Mouse (Mus musculus) CD4-positive, CD25-positive, alpha-beta regulatory T cell, adult 9 weeks (primary cell): ENCODE results near the gene Pik3r3. TPM values are rescaled to one million over a fixed set of nuclear protein-coding genes. Genes with fewer than 3 reads are reported as not detected.

Experiments
- polyA plus RNA-seq: library from polyadenylated mRNA; unstranded; fragments of 100-300 nt; shearing (Covaris generic); gene quantifications from one replicate; pipeline ENCODE4 v1.2.1, GENCODE M21; 2017

Gene Pik3r3
- polyA plus RNA-seq, result 3.8 TPM

DNA sequence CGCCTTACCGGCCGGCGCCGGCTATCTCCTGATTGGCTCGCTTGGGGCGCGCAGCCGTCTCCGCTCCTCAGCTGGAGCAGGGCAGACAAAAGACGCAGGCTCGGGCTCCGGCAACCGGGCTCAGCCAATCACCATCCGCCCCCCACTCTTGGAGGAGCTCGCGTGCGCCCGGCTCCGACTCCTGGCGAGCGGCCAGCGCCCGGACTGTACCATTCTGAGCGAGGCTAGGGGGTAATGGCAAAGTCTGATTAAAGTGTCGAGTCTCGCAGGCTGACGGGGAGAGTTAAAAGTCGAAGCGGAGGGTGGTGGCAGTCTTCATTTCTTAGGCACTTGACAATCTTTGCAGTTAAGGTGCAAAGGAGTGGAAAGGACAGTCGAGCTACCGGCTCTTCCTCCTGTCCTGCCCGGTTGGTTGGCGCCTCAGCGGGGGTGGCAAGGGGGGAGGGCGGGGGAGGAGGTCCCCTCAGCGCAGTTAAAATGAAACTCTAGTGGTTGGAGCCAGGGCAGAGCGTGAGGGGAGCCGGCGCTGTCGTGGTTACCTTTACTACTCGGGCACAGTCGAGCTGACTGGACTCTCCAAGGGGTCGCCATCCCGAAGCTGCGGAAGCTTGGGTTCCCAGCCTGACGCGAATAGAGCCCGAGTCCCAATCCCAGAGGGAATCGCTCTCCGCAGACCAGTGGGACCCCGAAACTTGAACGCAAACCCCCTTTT is at the start of gene Pik3r3:
TSS of gene Pik3r3 (plus strand) at position 479 of the 712 bp plus-strand sequence.

DNA sequence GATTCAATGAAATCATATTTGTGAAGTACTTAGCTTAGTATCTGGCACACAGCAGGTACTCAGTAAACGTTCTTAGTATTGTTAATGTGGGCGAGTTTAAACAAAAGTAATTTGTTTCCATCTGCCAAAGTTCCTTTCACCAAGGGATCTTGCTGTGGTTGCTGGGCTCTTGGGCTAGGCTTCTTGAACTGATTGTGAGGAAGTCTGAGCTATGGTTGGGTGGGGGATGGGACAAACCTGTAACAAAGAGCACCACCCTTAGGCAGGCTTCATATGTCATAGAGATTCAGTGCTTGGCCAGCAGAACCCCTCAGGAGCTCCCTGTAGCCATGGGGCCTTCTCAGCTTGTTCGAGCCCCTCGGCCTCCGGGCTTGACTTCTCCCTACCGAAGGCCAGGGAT is 48.3 kb upstream of the Pik3r3 start, which contains the start of the genes 1700042G07Rik and Gm49337:
TSS of gene 1700042G07Rik (plus strand) at position 301 of the 400 bp plus-strand sequence.
TSS of gene Gm49337 (plus strand) at position 313 of the 400 bp plus-strand sequence.

Other genes starting within 250 kb of the Pik3r3 start
- gene Faah, start 203.7 kb upstream of the Pik3r3 start, polyA plus RNA-seq, result 98.4 TPM
- 35.7 TPM for gene Nsun4, start 167.7 kb upstream of the Pik3r3 start, polyA plus RNA-seq
- 528 TPM for gene Uqcrh, start 146.5 kb upstream of the Pik3r3 start, polyA plus RNA-seq
- 34.5 TPM for gene Lrrc41, start 146.3 kb upstream of the Pik3r3 start, polyA plus RNA-seq
- gene Rad54l, start 97.9 kb upstream of the Pik3r3 start, polyA plus RNA-seq, result 4.3 TPM
- gene Pomgnt1, start 97.8 kb upstream of the Pik3r3 start, polyA plus RNA-seq, result 6.9 TPM
- 0.26 TPM for gene Lurap1, start 70.3 kb upstream of the Pik3r3 start, polyA plus RNA-seq
- gene Tspan1, start 54.0 kb upstream of the Pik3r3 start, polyA plus RNA-seq, result not detected
- not detected for gene 1700042G07Rik, start 48.2 kb upstream of the Pik3r3 start, polyA plus RNA-seq
- gene Gm49337, start 48.2 kb upstream of the Pik3r3 start, polyA plus RNA-seq, result not detected
- gene Mast2, start 242.6 kb downstream of the Pik3r3 start, polyA plus RNA-seq, result 3.0 TPM